Mouse (Mus musculus): ENCODE measurements around the gene Ostm1.

DNA sequence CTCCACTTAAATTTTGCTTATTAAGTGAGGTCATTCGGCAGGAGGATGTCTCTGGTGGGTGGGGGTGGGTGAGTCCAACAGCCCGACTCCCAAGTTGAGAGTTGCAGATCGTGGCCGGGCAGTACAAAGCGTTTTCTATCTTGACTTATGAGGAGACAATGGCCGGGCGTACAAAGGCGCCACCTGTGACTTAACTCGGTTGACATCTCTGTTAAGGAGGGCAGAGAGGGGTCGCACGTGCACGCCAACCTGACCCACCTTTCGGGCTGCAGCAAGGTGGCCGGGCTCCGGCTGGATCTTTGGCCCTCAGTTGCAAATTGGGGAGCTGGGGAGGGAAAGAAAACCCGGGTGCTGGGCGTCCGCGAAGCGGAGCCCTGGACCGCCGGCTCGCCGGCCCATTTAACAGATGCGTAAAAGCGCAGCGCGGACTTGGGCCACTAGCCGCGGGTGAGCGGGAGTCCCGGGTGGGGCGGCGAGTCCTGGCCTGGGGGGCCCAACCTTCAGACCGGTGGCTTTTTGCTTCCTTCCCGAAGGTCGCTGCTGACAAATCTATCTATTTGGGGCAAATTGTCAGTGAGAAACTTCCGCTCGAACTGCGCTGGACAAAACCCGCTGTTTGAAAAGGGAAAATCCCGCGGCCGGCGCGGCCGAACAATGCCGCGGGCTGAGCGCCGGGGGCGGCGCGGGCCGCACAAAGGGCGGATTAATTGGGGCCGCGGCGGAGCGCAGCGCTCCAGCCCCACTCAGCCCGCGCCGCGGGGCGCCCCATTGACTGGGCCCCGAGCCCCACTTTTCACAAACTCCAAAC is 7.8 kb downstream of the Ostm1 start:
- no peak for TF ChIP-seq GATA1 (IDR thresholded peaks at IDR 0.05; ENCODE audit: low read length)
- no peak for TF ChIP-seq TAL1 (IDR thresholded peaks at IDR 0.05; ENCODE audit: low read length)
